Mouse (Mus musculus): ENCODE measurements around the gene Dap.

Dap gene

DNA sequence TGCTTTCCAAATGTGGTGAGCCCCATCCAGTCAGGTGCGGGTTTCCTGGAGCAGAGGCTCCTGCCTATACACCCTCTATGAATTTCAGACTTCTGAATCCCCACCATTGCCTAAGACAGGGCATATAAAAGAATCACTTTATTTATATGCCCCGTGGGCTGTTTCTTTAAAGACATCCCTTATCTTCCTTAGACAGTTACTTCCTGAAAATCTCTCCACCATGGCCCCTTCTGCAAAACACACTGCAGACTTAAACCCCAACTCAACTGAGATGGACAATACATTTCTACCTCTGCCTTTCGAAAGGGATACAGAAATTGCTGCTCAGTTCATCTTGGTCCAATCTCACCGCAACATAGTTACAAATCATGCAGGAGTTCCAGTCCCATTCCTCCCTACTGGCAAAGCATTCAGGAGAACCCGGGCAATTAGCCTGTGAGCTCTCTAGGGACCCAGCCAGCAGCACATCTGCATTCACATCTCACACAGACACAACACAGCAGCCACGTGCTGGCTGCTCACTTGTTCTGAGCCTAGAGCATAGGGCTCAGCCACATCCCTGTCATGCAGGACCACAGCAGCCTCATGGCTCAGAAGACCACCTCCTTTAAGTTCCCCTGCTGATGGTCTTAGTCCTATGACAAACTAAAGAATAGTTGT, 75.3 kb downstream of the Dap start:
- no peak for DNase-seq (ENCODE audit: low read depth, low spot score)

DNA sequence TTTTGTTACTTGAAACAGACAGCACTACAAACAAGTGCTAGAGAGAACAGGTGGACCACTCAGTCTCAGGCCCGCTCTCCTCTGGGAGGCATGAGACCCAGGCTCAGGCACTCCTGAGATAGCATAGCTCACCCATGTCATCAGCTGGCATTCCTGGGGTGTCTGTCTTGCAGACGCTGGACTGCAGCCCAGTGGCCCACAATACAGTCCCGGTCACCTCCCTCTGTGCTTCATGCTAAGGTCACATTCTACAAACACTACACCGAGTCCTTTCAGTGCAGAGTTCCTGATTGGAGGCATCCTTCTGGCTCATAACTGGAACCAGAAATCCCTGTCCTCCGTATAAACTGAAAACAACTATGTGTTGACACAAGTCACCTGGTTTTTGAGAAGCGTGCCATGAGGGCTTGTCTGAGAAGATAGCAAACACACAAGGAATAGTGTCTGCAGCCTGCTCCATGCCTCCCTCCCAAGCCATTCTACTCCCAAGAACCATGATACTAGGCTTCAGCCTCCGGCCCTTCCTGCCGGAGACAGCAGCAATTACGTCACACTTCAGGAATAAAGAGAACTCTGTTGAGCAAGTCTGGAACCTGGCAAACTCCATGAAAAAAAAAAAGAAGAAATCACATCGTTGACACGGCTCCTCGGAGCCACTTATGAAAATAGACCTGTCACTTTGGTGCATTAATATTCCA, 78.3 kb downstream of the Dap start:
- DNase-seq (ENCODE audit: low read depth, low spot score) = no peak

DNA sequence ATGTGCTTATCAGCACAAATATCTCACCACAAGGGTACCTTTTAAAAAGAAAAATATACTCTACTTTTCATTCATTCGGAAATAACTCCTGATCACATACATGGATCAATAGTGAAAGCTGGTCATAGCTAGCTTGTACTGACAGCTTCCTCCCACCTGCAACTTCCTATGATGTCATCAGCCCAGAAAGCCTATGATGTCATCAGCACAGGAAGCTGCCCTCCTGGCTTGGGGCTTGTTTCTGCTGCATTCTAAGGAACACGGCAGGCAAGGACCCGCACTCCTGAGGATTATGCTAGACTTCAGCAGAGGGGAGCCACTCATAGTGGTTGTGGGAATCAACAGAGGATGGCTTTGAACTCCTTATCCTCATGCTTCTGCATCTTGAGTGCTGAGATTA, 80.2 kb downstream of the Dap start:
- DNase-seq (ENCODE audit: low read depth, low spot score) = no peak

DNA sequence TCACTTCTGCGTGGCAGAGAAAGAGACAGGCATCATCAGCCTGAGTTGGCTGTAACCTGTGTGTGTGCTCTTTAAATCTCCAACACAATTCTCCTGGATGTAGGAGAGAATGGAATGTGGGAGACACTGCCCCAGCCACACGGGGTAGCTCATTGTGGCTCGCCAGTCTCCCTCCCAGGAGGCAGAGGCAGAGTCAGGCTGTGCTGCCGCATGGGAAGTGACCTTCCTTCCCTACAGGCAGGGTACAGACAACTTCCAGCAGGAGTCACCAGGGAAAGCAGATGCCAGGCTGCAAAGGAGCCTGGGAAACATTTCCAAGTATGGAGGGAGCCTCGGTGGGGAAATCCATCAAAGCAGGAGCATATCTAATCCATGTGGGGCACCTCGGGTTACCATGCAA, 81.1 kb downstream of the Dap start:
- DNase-seq (ENCODE audit: low read depth, low spot score) = no peak

DNA sequence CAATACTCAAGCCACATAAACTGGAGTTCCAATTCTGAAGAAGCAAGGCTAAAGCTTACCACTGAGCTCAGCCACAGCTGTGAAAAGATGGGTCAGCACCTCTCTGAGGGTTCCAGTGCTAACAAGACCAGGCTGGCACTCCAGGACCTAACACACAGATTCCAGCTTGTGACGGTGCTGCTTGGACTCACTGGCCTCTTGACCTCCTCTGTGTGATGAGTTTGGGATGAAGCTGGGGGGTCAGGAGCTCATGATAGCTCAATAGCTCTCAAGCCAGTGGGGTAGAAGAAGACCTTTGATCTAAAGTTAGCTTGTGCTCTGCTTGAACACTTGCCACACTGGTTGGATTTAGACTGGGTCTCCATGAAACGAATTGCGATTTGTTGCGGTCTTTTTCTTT, 82.6 kb downstream of the Dap start:
- no peak for DNase-seq (ENCODE audit: low read depth, low spot score)

DNA sequence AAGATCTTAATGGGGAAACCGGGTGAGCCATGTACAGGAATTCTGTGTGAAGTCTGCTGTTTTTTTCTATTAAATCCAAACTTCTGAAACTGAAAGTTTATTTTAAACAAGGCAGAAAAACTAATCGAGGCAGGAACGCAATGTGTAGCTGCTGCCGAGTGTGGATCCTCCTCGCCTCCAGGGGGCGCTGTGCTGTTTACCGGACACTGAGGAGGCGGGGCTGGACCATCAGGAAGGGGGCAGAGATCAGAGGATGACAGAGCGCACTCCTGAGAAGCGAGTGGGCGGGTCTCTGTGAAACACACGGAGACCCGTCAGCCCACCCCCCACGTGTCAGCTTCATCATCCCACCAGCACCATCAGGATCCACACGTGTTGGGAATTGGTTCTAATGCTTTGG, 85.4 kb downstream of the Dap start:
- DNase-seq (ENCODE audit: low read depth, low spot score) = no peak

DNA sequence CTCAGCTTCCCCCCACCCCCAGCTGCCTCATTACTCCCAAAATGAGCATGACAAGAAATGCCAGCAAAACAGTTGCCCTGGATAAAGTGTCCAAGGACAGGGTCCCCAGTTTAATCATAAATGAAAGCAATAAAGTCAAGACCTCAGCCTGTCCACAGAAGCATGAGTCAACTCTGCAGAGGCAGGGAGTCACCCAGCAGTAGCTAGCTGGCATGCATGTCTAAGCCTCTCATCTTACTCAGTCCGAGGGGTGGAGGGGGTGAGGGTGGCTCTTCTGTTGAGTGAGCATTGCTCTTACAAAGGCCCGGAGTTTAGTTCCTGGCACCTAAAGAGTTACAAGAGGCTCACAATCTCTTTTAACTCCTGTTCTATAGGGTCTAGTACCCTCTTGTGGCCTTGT, 87.9 kb downstream of the Dap start:
- no peak for DNase-seq (ENCODE audit: low read depth, low spot score)

DNA sequence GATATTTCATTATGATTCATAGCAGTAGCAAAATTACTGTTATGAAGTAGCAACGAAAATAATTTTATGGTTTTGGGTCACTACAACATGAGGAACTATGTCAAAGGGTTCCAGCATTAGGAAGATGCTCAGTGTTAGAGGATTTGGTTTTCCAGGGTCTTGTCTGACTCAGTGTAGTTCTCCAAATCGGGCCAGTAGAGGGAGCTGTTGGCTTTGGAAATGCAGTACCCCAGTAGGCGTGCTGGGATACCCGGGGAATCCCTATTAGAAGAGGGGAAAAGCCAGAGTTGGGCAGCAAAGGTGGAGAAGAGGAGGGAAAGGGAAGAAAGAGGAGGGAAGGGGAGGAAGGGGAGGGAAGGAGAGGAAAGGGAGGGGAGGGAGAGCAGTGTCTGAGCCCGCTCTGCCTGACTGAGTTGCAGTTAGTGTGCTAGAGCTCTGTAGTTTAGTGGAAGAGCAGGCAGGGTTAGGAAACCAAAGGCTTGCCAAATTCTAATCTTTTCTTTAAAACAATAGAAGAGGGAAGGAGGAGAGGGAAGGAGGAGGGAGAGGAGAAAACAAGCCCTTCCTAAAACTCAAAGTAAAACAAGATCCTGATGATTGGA, 91.6 kb downstream of the Dap start:
- peak; percentile 77 for DNase-seq (ENCODE audit: low read depth, low spot score)

DNA sequence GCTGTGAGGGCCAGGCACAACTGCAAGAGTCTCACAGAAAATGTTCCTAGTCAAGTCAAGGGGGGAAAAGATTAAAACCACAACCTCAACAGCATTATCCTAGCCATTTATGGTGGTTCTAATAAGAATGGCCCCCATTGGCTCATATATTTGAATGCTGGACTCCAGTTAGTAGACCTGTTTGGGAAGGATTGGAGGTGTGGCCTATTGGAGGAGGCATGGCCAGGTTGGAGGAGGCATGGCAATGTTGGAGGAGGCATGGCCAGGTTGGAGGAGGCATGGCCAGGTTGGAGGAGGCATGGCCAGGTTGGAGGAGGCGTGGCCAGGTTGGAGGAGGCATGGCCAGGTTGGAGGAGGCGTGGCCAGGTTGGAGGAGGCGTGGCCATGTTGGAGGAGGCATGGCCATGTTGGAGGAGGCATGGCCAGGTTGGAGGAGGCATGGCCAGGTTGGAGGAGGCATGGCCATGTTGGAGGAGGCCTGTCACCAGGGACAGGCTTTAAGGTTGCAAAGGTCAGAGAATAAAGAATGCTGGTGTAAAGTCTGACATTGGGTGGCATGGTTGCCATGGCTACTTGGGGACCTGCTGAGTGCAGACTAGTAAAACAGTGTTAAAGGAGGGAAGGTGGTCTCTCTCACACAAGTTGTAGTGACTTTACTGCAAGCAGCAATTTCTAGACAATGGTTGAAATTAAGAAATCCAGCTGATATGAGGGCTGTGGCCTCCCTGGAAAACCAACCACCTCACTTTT, 93.1 kb downstream of the Dap start:
- DNase-seq (ENCODE audit: low read depth, low spot score) = no peak

DNA sequence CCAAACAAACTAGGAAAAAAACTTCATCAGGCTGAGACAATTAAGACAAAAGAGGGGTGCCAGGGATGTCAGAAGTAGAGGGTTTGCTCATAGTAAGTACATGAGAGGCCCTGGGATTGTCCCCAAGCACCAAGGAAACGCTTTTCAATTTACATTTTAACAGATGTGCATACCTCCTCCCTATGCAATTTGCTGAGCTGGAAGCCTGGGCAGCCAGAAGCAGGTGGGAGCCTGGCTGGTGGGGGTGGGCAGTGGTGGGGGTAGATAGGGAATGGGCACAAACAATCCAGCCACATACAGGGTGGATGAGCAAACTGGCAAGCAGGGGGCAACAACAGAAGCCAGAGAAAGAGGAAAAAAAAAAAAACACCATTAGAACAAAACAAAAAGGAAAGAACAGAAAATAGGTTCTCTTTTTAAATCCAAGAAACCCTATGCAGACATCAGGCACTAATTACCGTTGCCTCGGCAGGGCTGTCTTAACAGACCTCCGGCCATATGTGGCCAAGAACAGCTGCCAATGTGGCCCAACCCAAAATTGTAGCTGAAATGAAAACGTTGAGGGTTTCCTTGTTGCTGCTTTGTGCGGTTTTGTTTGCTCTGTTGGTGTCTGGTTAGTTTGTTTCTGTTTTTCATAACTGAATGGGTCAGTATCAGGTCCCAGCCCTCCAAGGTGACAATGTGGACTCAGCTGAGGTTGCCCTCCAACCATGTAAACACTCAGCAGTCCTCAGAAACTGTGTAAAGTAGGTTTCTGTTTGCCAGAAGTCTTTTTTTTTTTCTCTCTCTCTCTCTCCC, 94.2 kb downstream of the Dap start:
- no peak for DNase-seq (ENCODE audit: low read depth, low spot score)

DNA sequence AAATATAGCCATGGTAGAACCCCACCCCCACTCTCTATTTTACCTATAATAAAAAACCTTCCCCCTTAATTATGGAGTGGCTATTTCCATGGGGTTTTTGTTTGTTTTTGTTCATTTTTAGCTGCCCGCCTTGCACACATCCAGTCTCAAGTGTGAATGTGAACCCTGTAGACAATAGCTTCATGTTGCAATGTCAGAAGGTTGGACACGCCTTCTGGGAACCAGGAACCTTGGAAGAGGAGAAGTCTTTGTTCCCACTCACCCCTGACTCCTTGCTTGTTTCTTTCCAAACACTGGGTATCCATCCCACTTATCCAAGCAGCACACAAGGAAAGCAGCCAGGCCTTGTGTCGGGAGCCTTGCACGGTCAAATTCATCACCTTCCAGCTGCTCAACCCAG, 94.9 kb downstream of the Dap start:
- no peak for DNase-seq (ENCODE audit: low read depth, low spot score)

DNA sequence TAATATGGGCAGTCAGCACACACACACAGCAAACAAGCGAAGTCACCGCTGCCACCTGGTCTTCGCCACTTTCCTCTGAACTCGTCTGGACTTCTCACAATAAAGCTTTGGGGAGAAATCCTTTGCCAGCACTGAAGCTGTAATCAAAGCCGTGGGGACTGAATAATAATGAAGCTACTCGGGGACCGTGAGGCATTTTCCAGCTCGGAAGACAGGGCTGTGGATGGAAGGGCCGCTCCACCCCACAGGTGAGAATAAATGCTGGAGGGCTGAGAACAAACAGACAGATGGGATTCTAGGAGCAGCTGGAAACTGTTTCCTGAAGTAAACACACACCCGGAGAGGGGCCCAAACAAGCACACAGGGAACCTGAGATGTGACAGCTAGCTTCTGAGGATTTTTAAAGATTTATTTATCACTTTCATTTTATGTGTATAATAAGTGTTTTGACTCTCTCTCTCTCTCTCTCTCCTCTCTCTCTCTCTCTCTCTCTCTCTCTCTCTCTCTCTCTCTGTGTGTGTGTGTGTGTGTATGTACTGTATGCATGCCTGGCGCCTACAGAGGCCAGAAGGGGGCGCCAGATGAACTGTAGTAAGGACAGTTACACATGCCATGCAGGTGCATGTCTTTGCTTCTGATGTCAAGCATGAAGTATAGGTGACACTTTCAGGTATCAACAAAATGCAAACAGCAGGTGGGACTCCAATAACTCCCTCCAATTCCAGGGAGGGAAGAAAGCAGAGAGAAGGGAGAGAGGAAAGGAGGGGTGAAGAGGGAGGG, 96.7 kb downstream of the Dap start:
- no peak for DNase-seq (ENCODE audit: low read depth, low spot score)

DNA sequence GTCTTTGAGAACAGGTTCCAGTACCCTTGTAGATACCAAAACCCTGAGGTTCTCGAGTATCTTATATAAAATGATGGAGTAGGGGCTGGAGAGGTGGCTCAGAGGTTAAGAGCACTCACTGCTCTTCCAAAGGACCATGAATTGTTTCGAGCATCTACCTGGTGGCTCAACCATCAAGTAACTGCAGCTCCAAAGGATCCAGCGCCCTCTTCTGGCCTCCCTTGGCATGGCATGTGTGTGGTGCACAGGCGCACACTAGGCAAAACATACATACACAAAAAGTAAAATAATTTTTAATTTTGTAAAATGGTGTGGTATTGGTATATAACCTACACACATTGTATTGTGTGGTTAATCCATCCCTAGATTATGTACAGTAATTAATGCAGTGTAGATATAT, 99.6 kb downstream of the Dap start:
- no peak for DNase-seq (ENCODE audit: low read depth, low spot score)

All from retina, postnatal 7 days (tissue).